Mouse (Mus musculus) megakaryocyte-erythroid progenitor cell, adult 5-6 weeks (primary cell): ENCODE results near the gene Smarca4. TPM values are rescaled to one million over a fixed set of nuclear protein-coding genes. Genes with fewer than 3 reads are reported as not detected.
"Not testable (repeated sequence)": the region's sequence is repeated elsewhere in the genome, so short reads cannot be mapped to it uniquely, and the experiment has no call there.

Experiments used
- ATAC-seq: replicated peaks from 2 replicates; pipeline ENCODE4 v1.8.0; 2016; ENCODE audit warnings: mild to moderate bottlenecking, inconsistent platforms; ENCODE audit not compliant: severe bottlenecking, poor library complexity, low FRiP score, low TSS enrichment
- total RNA-seq, 2 experiments: library from RNA; stranded (forward) in 1 of 2; stranded (reverse) in 1 of 2; fragments of 200-1000, 215-1000 nt in 1 of 2; fragments of >200 nt in 1 of 2; fragmentation: Nextera tagmentation in 1 of 2; gene quantifications; 2 replicates each; pipeline ENCODE4 v1.2.3; 2014 to 2017

Smarca4 gene
- total RNA-seq (2014; fragmentation: Nextera tagmentation), result 96.0 and 106 TPM in 2 replicates
- total RNA-seq (2017), result 55.3 and 82.3 TPM in 2 replicates

DNA sequence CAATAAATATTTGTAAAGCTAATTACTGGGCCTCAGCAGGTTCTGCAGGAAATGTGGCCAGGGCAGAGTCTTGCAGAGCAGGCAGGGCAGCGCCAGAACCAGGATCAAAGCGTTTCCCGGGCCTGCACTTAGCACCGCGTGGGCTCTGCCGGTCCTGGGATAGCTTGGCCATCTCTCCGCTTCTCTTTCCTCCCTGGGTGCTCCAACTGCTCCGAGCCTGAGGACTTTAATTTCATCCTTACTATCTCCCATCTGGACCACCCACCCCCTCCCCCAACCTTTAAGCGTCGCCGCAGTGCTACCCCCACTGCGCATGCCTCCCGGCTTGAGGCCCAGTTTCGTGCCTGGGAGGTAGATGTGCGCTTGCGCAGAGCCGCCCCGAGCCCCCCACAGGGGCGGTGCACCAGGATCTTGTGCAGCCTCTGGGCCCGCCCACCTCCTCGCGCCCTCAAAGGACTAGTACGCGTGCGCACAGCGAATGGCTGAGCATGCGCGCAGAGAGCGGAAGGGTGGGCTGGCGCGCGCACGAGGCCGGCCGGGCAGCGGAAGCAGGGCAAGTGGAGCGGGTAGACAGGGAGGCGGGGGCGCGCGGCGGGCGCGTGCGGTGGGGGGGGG, at the start of gene Smarca4:
Gene Smarca4, plus strand, starts transcription at position 553 of the 615 bp plus-strand sequence.
- ATAC-seq, result peak; percentile 93

DNA sequence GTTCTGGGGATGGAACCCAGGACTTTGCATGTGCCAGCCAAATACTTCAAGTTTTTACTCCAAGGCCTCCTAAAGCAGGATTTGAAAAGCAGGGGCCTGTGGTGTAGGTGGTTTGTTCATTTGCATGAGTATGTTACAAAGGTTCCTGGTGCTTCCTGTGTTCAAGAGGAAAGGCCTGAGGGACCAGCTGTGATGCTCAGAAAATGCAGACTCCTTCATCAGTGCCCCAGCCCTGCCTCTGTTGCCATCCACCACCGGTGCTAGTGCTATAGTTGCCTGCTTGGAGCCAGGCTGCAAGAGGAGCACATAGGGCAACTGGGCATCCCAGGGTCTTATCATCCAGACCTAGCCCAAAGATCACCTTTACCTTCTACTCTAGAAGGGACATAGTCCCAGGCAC, 49.4 kb upstream of the Smarca4 start:
- no peak for ATAC-seq

DNA sequence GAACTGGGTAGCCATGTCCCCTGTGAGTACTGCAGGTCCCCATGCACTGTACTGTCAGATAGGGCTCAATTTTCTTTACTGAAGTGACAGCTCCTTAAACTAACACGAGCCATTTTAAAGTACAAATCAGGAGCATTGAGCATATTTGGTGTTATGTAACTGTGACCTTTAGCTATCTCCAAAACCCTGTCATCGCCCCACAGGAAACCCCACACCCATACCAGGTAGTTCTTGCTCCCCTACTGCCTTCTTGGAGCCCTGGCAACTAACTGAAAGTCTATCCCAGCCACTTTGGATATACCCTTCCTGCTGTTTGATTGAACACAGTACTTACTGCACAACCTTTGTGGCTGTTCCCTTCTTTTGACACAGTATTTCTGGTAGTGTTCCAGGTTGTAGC, 48.9 kb upstream of the Smarca4 start:
- ATAC-seq, result 0 out of 2 replicates have a peak, but pooled peaks have one; percentile 9

- no peak for ATAC-seq
Observed at GRCm38 (mm10) chr9:21568657-21569255, 47.2 kb upstream of the Smarca4 start.

- ATAC-seq, result no peak
Observed at GRCm38 (mm10) chr9:21574012-21574801, 41.8 kb upstream of the Smarca4 start.

DNA sequence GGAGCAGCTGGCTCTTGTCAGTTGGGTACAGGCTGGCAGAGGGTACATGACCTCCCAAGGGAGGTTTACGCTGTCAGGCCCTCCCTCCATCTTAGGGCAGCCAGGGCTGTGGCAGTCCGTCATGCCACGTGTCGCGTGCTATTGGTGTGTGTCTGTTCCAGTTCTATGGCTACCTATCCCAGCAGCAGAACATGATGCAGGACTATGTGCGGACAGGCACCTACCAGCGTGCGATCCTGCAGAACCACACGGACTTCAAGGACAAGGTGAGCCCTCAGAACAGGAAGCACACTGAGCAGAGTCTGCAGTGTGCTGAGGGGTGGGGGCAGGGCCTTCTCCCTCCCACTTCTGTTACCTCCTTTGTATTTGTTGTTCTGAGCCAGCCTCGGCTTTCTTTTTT, 40.7 kb upstream of the Smarca4 start:
- no peak for ATAC-seq

DNA sequence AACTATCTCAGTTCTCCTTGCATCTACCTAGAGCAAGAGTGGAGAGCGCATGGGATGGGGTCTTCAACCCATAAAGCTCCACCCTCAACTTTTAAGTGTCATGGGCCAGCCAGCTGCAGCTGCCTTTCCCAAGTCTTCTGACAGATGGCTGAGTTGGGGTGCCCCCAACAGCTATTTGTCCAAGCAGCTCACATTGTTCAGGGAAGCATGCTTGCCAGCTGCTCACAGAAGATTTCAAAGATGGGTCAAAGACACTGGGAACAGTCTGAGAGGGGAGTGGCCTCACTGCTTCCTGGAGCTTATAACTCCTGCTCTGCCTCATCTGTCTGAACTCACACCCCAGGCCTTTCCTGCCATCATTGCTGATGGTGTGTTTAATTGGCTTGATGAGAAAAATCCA, 39.7 kb upstream of the Smarca4 start:
- ATAC-seq, result no peak

GRCm38 (mm10) chr9:21578226-21578625, 37.7 kb upstream of the Smarca4 start:
- no peak for ATAC-seq

DNA sequence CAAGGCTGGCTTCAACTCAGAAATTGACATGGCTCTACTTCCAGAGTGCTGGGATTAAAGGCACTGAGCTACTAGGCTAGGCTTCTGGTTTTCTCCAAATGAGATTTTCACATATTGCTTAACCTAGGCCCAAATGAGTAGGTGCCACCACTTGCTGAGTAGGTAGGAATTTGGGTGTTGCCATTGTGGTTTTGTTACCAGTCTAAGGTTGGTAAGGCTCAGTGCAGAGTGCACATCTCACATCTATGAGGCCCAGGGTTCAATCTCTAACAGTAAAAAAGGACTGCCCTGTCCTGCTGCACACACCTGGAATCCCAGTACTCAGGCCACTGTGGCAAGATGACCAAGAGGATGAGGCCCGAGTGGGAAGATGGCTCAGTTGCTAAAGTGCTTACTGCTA, 30.6 kb upstream of the Smarca4 start:
- no peak for ATAC-seq

DNA sequence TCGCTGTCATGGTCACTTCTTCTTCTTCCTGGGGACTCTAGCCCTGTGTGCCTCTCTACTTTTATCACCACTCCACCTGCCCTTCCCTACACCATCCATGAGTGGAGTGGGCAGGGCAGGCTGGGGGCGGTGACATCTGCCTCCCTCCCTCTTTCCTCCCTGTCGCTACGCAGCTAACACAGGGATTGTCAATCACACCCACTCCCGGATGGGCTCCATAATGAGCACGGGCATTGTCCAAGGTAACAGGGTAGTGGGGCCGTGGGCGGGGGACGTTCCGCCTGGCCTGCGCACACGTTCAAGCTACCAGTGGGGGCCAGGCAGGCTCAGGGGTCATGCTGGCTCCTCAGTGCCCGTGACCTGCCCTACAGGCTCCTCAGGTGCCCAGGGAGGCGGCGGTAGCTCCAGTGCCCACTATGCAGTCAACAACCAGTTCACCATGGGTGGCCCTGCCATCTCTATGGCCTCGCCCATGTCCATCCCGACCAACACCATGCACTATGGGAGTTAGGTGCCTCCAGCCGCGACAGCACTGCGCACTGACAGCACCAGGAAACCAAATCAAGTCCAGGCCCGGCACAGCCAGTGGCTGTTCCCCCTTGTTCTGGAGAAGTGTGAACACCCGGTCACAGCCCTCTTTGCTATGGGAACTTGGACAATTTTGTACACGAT, 28.2 kb upstream of the Smarca4 start:
- no peak for ATAC-seq

DNA sequence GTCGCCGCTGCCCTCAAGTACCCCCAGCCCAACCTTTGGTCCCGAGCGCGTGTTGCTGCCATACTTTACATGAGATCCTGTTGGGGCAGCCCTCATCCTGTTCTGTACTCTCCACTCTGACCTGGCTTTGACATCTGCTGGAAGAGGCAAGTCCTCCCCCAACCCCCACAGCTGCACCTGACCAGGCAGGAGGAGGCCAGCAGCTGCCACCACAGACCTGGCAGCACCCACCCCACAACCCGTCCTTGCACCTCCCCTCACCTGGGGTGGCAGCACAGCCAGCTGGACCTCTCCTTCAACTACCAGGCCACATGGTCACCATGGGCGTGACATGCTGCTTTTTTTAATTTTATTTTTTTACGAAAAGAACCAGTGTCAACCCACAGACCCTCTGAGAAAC, 27.6 kb upstream of the Smarca4 start:
- ATAC-seq, result no peak

DNA sequence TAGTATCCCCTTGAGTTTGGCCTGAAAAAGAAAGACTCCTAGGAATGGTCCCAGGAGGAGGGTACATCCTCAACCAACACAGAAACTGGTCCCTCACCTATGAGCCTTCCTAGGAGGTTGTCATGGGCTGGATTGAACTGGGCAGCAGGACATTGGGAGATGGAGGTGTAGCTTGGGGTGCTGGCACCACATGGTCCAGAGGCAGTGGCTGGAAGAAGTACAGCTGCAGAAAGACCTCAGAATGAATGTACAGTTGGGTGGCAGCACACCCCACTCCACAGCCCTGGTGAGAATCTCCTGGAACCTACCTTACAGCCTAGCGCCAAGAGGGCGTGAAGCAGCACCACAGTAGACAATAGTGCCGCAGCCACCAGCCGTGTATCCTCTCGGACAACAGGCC, 26.4 kb upstream of the Smarca4 start:
- no peak for ATAC-seq

DNA sequence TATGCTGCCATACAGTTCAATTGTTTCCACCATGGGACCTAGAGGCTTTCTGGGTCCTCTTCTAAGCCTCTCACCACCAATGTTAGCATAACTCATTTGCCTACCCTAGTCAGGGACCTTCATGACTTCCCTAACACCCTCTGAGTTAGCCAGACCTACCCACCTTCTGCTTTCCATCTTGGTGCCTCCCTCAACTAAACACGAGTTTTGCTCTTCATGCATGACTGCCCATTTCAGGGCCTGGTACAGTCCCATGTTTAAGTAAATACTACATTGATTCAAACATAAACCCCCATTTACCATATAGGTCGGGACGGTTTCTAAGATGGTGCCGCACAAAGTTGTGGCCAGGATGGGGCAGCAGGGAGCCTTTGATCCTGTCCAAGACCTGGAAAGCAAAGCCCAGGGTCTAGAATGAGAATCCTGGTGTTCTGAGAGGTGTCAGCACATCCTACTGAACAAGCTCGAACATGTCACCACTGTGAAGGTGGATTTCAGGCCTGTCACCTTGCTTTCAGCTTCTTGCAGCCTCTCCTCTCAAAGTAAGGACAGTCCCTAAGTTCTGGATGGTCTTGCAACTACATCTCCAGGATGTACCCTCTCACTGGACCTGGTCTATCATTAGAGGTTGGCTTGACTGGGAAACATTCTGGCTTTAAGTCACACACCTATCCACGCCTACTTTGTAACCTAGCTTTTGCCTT, 24.7 kb upstream of the Smarca4 start:
- ATAC-seq, result no peak

DNA sequence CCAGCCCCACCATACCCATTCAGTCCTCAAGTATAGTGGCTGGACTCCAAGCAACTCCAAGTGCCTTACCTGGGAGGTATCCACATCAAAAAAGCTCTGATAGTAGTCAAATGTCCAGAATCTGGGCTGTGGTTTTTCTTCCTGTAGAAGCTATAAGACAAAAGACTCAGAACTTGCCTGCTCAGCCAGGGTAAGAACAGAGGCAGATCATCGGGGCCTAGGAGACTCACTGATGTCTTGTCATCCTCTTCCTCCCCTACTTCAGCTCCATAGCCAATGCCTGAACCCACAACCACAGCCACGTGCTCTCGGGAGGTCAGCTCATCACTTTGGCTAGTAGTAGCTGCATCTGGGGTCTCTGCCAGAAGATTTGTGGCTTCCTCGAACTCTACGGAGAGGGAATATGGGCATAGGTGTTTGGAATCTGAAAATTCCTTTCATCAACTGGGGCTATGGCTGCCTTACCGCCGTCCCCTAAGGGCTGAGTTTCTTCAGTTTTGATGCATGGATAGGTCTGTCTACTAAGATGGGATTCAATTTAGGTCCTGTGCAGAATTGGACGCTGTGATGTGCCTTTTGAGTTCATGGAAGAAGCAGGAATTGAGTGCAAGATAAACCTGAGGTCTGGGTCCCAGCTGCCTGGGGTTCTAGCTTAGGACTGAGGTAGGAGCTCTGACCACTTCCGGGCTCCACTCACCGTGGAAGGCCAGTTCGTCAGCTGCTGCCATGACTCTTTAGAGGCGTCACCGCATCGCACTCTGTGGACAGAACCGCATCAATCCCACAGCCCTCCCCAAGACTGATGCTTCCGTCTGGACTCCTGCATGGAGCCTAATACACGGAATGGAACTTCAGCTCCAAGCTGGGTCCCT, 23.9 kb upstream of the Smarca4 start:
- ATAC-seq, result peak; percentile 1; the same call in 1 of the 2 replicates

DNA sequence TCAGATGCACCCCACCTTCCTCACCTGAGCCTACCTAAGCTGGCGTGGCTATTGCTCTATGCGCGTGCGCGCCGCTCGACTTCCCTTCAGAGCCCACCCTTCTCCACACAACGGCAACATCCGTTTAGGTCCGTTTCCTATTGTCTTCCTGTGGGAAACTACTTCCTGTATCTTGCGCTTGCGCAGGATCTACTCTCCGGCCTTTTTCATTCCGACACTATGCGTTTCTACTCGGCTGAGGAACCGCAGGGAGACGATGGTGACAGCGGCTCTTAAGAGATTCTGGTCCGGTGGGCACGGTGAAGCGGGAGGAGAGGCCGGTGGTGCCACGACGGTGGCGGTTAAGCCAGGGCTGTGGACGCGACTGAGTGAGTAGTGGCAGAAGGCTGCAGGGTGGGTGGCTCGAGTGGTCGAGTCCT, 23.3 kb upstream of the Smarca4 start, which contains the start of the genes Timm29 and Yipf2:
Gene Timm29, plus strand, starts transcription at position 20 of the 419 bp plus-strand sequence.
Gene Yipf2, minus strand, starts transcription at position 126 of the 419 bp plus-strand sequence.
- ATAC-seq, result peak; percentile 71

- peak; percentile 27 for ATAC-seq
Observed at GRCm38 (mm10) chr9:21593122-21593721, 22.7 kb upstream of the Smarca4 start.

- not testable (repeated sequence) for ATAC-seq
Observed at GRCm38 (mm10) chr9:21594350-21594749, 21.6 kb upstream of the Smarca4 start.

DNA sequence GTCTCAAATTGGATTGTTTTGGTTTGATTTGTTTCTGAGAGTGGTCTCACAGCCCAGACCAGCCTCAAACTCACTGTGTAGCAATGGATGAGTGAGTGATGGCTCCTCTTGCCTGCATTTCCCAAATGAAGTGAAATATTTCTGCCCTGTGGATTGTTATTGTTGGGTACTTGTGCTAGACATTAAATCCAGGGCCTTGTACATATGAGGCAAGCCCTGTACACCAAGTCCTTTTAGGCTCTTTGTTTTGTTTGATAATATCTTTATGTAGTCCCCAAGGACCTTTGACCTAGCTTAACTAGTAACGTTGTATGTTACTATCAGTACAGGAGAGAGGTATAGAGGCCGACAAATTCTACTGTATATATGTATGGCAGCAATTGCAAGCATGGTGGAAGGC, 21.1 kb upstream of the Smarca4 start:
- ATAC-seq, result no peak
